Mouse (Mus musculus) forebrain, embryonic 11.5 days (tissue): ENCODE measurements around the gene Dab2ip. TPM values are rescaled to one million over a fixed set of nuclear protein-coding genes. Genes with fewer than 3 reads are reported as not detected.

Experiments used
- ATAC-seq: fragments of 200-750 bp; cut with Nextera tagmentation; replicated peaks from 2 replicates; pipeline ENCODE4 v1.8.0; 2017; ENCODE audit warnings: moderate TSS enrichment; ENCODE audit not compliant: low FRiP score
- DNase-seq: peaks from one replicate; pipeline ENCODE4 v3.0.0-alpha.2; 2017; ENCODE audit warnings: low spot score
- H3K27ac ChIP-seq: fragments of 300-500 bp; sonication (generic); 2 replicates; pipeline ENCODE4 v1.5.1; 2014; ENCODE audit warnings: low read depth, low read length
- H3K27me3 ChIP-seq: fragments of 300-500 bp; sonication (generic); 2 replicates; pipeline ENCODE4 v1.6.1; 2014; ENCODE audit warnings: mild to moderate bottlenecking, low read length, mixed read lengths; ENCODE audit not compliant: control insufficient read depth, insufficient read depth
- H3K36me3 ChIP-seq: fragments of 300-500 bp; sonication (generic); 2 replicates; pipeline ENCODE4 v1.6.1; 2014; ENCODE audit warnings: mild to moderate bottlenecking, low read length, moderate library complexity, mixed read lengths; ENCODE audit not compliant: control insufficient read depth, insufficient read depth
- H3K4me1 ChIP-seq: fragments of 300-500 bp; sonication (generic); replicated peaks from 2 replicates; pipeline ENCODE4 v1.6.1; 2014; ENCODE audit warnings: low read length, mixed read lengths; ENCODE audit not compliant: control insufficient read depth, insufficient read depth
- H3K4me2 ChIP-seq: fragments of 300-500 bp; sonication (generic); 2 replicates; pipeline ENCODE4 v1.6.1; 2014; ENCODE audit warnings: low read depth, mild to moderate bottlenecking, low read length, moderate library complexity, mixed read lengths; ENCODE audit not compliant: severe bottlenecking
- H3K4me3 ChIP-seq: fragments of 300-500 bp; sonication (generic); 2 replicates; pipeline ENCODE4 v1.5.1; 2014; ENCODE audit warnings: low read depth, low read length
- H3K9ac ChIP-seq: fragments of 300-500 bp; sonication (generic); 2 replicates; pipeline ENCODE4 v1.6.1; 2014; ENCODE audit warnings: low read length
- H3K9me3 ChIP-seq: fragments of 300-500 bp; sonication (generic); 2 replicates; pipeline ENCODE4 v1.6.1; 2016; ENCODE audit warnings: low read length, mixed read lengths; ENCODE audit not compliant: control insufficient read depth
- WGBS: fragments of 180-500 bp; shearing (Covaris S2); extraction: QIAGEN DNeasy Blood & Tissue Kit; methylation state at CpG from one replicate; pipeline ENCODE4 v1.1.7; 2014; 5-methylcytosine and 5-hydroxymethylcytosine counted together
- polyA plus RNA-seq: library from polyadenylated mRNA; unstranded; fragments of >200 nt; fragmentation: Nextera tagmentation; extraction: Ambion mirVana; gene quantifications from 2 replicates; pipeline ENCODE4 v1.2.1, GENCODE M21; 2014

Dab2ip gene
- polyA plus RNA-seq, 1 experiment from 2014 or later = 51.5 TPM

DNA sequence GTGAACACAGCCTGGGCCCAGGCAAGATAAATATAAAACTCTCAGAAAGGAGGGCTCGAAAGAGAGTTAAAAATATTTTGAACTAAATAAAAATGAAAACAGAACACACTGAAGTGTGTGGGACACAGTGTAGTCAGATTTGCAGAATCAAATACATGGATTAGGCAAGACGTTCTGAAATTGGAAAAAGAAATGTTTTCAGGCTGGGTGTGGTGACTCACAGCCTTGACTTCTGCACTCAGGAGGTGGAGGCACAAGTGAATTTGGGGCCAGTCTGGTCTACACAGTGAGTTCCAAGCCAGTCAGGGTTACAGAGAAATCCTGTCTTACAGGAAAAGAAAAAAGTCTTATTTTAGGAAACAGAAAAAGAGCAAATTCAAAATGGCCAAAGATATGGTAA, 212.5 kb downstream of the Dab2ip start:
- 83% methylated on average over 2 of the region's 2 CpGs for WGBS
- Histone ChIP-seq H3K9me3 (no peaks in the 10 kb centered on the region), H3K36me3 (no peaks in the 10 kb centered on the region), H3K27me3 (no peaks in the 10 kb centered on the region), H3K4me2 (no peak overlapping the region), H3K4me1 (no peaks in the 10 kb centered on the region), H3K27ac (no peak overlapping the region), H3K9ac (no peak overlapping the region), H3K4me3 (no peak overlapping the region)
- ATAC-seq = no peak
- no peak for DNase-seq

DNA sequence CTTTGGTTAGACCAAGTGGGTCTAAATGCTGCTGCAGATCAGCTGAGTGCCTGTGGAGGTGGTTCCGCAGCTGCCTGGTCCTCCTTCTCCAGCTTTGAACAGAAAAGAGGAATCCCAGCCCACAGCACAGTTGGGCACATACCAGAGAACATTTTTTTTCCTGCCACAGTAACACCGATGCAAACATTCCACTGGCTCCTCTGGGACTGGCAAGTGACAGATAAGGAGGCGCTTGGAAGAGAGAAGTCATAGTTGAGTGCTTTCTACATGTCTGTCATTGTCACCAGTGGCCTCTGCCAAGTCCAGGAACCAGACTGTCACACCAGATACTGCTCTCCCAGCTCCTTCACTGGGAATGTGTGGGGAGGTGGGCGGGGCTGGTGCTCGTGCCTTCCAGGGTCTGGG, 217.6 kb downstream of the Dab2ip start:
- no peak for ATAC-seq
- no peaks in the 10 kb centered on the region for H3K9me3 ChIP-seq
- no peak for DNase-seq
- no peak overlapping the region for H3K9ac ChIP-seq
- no peaks in the 10 kb centered on the region for H3K36me3 ChIP-seq
- H3K4me1 ChIP-seq = no peaks in the 10 kb centered on the region
- H3K27me3 ChIP-seq = no peaks in the 10 kb centered on the region
- no peak overlapping the region for H3K27ac ChIP-seq
- WGBS = 73% methylated on average over 5 of the region's 5 CpGs
- no peak overlapping the region for H3K4me2 ChIP-seq
- H3K4me3 ChIP-seq = no peak overlapping the region

DNA sequence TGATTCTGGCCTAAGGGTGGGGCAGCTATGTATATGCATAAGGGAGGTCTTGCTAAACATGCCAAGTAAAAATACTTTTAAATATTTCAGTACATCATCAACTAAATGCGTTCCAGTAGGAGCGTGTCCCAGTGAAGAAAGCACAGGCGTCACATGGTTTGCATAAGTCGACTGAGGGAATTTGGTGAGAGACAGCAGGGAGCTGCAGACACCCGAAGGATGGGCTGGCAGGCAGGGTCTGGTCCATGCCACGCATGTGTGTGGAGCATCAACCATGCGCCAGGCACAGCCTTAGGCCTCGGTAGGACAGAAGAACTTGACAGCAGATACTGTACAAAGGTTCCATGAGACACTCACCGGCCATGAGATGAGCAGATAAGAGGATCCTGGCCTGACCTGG, 218.9 kb downstream of the Dab2ip start:
- Histone ChIP-seq H3K9me3 (no peaks in the 10 kb centered on the region), H3K27ac (no peak overlapping the region), H3K36me3 (no peaks in the 10 kb centered on the region), H3K4me1 (no peaks in the 10 kb centered on the region), H3K4me2 (no peak overlapping the region), H3K9ac (no peak overlapping the region), H3K4me3 (no peak overlapping the region), H3K27me3 (no peaks in the 10 kb centered on the region)
- DNase-seq = no peak
- WGBS = 84% methylated on average over 9 of the region's 9 CpGs
- no peak for ATAC-seq

DNA sequence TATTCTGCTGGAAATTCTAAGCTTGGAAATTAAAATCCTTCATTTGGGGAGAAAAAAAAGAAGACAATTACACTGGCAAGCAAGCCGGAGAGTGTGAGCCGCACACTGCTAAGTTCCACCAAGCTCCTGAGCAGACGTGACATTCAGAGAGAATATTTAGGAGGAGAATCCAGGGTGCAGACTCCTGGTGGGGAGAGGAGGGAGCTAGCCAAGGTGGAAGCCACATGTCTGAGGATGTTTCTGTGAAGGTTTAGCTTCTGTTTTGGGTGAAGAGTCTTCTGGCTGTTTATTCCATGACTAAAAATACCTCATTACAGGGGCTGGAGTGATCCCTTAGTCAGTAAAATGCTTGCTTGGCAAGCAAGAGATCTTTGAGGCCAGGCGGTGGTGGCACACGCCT, 221.2 kb downstream of the Dab2ip start:
- Histone ChIP-seq H3K27me3 (no peaks in the 10 kb centered on the region; the same call in 1 of the 2 replicates), H3K4me1 (peaks cover 2% of the 10 kb centered on the region; the same call in 1 of the 2 replicates), H3K27ac (no peak overlapping the region), H3K4me3 (no peak overlapping the region), H3K36me3 (no peaks in the 10 kb centered on the region), H3K9me3 (no peaks in the 10 kb centered on the region), H3K4me2 (no peak overlapping the region), H3K9ac (no peak overlapping the region)
- ATAC-seq = no peak
- 87% methylated on average over 5 of the region's 5 CpGs for WGBS
- DNase-seq = no peak

Other genes starting within 250 kb of the Dab2ip start
- 10.6 and 13.0 TPM in 2 replicates for gene Stom, start 221.3 kb upstream of the Dab2ip start, polyA plus RNA-seq
- not detected in 2 replicates for gene 4930568D16Rik, start 190.5 kb upstream of the Dab2ip start, polyA plus RNA-seq
- not detected in 2 replicates for gene 4930402F06Rik, start 161.1 kb upstream of the Dab2ip start, polyA plus RNA-seq
- gene Ggta1, start 95.0 kb upstream of the Dab2ip start, polyA plus RNA-seq = 5.1 and 7.2 TPM in 2 replicates